Mouse (Mus musculus) liver, embryonic 12.5 days (tissue): Measurements from ENCODE around the gene Csrp3. TPM values are rescaled to one million over a fixed set of nuclear protein-coding genes. Genes with fewer than 3 reads are reported as not detected.

Experiments used
- ATAC-seq: fragments of 200-750 bp; cut with Nextera tagmentation; 2 replicates; pipeline ENCODE4 v1.8.0; 2017; ENCODE audit warnings: moderate number of reproducible peaks, mild to moderate bottlenecking, moderate library complexity
- H3K27ac ChIP-seq: fragments of 300-500 bp; sonication (generic); 2 replicates; pipeline ENCODE4 v1.5.1; 2016; ENCODE audit warnings: mild to moderate bottlenecking
- H3K27me3 ChIP-seq: fragments of 300-500 bp; sonication (generic); replicated peaks from 2 replicates; pipeline ENCODE4 v1.6.1; 2016; ENCODE audit warnings: mild to moderate bottlenecking, moderate library complexity
- H3K36me3 ChIP-seq: fragments of 300-500 bp; sonication (generic); 2 replicates; pipeline ENCODE4 v1.6.1; 2016; ENCODE audit warnings: mild to moderate bottlenecking, moderate library complexity
- H3K4me1 ChIP-seq: fragments of 300-500 bp; sonication (generic); 2 replicates; pipeline ENCODE4 v1.6.1; 2016
- H3K4me2 ChIP-seq: fragments of 300-500 bp; sonication (generic); 2 replicates; pipeline ENCODE4 v1.6.1; 2016; ENCODE audit warnings: mild to moderate bottlenecking, moderate library complexity
- H3K4me3 ChIP-seq: fragments of 300-500 bp; sonication (generic); 2 replicates; pipeline ENCODE4 v1.5.1; 2016; ENCODE audit warnings: mild to moderate bottlenecking, moderate library complexity
- H3K9ac ChIP-seq: fragments of 300-500 bp; sonication (generic); 2 replicates; pipeline ENCODE4 v1.6.1; 2016; ENCODE audit warnings: mild to moderate bottlenecking, moderate library complexity
- H3K9me3 ChIP-seq: fragments of 300-500 bp; sonication (generic); replicated peaks from 2 replicates; pipeline ENCODE4 v1.6.1; 2016; ENCODE audit warnings: mild to moderate bottlenecking, moderate library complexity
- WGBS: fragments of 180-500 bp; shearing (Covaris S2); methylation state at CpG from one replicate; pipeline ENCODE4 v1.1.7; 2016; ENCODE audit not compliant: insufficient replicate concordance; 5-methylcytosine and 5-hydroxymethylcytosine counted together
- polyA plus RNA-seq: library from polyadenylated mRNA; unstranded; fragments of >200 nt; fragmentation: Nextera tagmentation; extraction: Ambion mirVana; gene quantifications from 2 replicates; pipeline ENCODE4 v1.2.1, GENCODE M21; 2016

Csrp3 gene
- polyA plus RNA-seq, 1 experiment from 2014 or later, result 0.27 TPM

DNA sequence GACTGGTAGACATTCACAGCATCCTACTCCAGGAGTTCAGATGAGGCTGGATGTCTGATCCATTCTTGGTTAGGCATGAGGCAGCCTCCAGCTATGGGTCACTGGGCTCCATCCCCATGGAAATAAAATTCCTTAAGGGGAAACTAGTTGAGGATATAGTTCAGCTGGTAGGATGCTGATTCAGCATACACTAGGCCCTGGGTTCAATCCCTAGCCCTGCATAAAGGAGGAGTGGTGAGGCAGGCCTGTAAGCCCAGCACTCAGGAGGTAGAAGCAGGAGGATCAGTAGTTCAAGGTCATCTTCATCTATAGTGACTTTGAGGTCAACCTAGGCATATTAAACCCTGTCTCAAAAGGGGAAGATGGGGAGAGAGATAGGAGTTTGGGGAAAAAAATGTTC is 16.4 kb upstream of the Csrp3 start:
- no peaks in the 10 kb centered on the region for H3K27me3 ChIP-seq
- no peak overlapping the region for H3K9ac ChIP-seq
- no peaks in the 10 kb centered on the region for H3K9me3 ChIP-seq
- H3K36me3 ChIP-seq, result peaks cover 54% of the 10 kb centered on the region
- H3K27ac ChIP-seq, result no peak overlapping the region
- no peak overlapping the region for H3K4me3 ChIP-seq
- no peak overlapping the region for H3K4me2 ChIP-seq
- ATAC-seq, result no peak
- peaks cover 22% of the 10 kb centered on the region for H3K4me1 ChIP-seq

DNA sequence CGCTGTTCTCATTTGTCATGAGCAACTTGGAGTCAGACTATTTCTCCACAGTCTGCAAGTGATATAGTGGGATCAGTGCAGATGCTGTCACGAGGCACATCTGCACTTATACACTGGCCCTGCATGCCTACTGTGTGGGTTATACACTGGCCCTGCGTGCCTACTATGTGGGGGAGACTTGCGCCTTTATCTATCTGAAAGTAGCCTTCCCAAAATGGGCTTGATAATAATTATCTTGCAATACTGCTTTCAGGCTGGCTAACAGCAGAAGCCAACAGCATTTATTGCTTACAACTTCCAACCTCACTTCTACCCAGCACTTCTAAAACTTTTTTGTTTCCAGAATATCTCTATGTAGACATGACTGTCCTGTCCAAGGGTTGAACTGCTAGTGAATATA is 14.0 kb upstream of the Csrp3 start:
- 67% methylated on average over 4 of the region's 4 CpGs for WGBS

DNA sequence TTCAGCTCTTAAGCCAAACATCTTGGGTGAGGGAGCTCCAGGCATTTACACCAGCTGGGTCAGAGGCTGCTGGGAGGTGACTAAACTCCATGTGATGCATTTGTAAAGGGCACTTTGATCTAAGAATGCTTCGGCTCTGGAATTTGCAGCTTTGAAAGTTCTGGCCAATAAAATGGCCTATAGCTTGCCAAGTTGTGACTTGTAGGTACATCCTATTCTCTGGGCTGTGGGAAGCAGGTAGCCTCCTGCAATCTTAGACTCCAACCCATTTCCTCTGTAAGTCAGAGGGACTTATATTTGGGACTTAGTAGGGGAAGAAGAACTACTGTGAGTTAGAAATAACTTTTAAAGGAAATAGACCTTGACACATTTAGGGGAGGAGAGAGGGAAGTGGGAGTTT is 13.1 kb upstream of the Csrp3 start:
- peaks cover 22% of the 10 kb centered on the region for H3K4me1 ChIP-seq

More for the DNA sequence above, 14.0 kb upstream of the Csrp3 start:
- Histone ChIP-seq H3K9ac (no peak overlapping the region), H3K9me3 (no peaks in the 10 kb centered on the region), H3K36me3 (peaks cover 30% of the 10 kb centered on the region), H3K4me2 (no peak overlapping the region), H3K4me3 (no peak overlapping the region), H3K4me1 (peaks cover 22% of the 10 kb centered on the region), H3K27me3 (no peaks in the 10 kb centered on the region), H3K27ac (no peak overlapping the region)
- no peak for ATAC-seq

DNA sequence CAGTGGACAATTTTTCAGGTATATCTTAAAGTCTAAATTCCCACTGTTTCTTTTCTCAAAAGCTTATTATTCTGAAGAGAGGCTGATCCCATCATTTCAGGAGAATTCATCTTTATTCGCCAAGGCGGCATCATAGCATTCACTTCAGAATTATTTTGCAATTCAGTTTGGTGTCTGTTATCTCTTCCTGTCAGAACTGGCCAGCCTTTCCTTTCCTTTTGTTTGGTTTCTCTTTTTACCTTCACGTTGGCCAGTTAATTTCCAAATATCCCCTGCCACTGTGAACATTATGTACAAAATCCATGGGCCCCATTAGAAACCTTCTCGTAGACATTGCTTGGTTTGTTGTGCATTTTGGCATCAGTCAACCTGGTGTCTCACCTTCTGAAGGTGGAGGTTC is 11.5 kb upstream of the Csrp3 start:
- H3K4me2 ChIP-seq, result no peak overlapping the region
- ATAC-seq, result no peak
- H3K27me3 ChIP-seq, result no peaks in the 10 kb centered on the region
- H3K9ac ChIP-seq, result no peak overlapping the region
- 22% methylated on average over 4 of the region's 4 CpGs for WGBS
- H3K36me3 ChIP-seq, result peaks cover 5% of the 10 kb centered on the region; the same call in 1 of the 2 replicates
- H3K4me3 ChIP-seq, result no peak overlapping the region
- peaks cover 9% of the 10 kb centered on the region for H3K4me1 ChIP-seq
- no peaks in the 10 kb centered on the region for H3K9me3 ChIP-seq
- no peak overlapping the region for H3K27ac ChIP-seq

More for the DNA sequence above, 13.1 kb upstream of the Csrp3 start:
- H3K9me3 ChIP-seq, result no peaks in the 10 kb centered on the region
- H3K27ac ChIP-seq, result no peak overlapping the region
- no peak overlapping the region for H3K9ac ChIP-seq
- no peak overlapping the region for H3K4me3 ChIP-seq
- H3K36me3 ChIP-seq, result peaks cover 21% of the 10 kb centered on the region
- 61% methylated on average over 1 of the region's 1 CpGs for WGBS
- H3K4me2 ChIP-seq, result no peak overlapping the region
- no peak for ATAC-seq
- H3K27me3 ChIP-seq, result no peaks in the 10 kb centered on the region

DNA sequence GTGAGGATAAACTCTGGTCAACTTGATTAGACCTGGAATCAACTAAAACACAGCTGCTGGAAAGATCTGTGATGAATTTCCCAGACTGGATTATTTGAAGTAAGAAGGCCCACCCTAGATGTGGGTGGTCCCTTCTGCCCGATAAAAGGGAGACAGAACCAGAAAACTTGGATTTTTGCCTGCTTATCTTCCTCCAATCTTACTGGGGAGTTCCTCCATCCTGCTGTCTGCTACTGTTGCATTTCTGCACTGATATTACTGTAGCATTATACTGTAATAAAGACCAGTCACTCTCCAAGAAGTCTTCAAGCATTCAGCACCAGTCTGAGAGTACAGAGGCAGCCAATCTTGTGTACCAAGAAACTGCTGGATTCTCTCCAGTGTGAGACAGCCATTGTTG is 10.4 kb upstream of the Csrp3 start:
- no peaks in the 10 kb centered on the region for H3K9me3 ChIP-seq
- H3K27me3 ChIP-seq, result no peaks in the 10 kb centered on the region
- WGBS, result 55% methylated on average over 1 of the region's 1 CpGs
- H3K4me2 ChIP-seq, result no peak overlapping the region
- no peak overlapping the region for H3K4me3 ChIP-seq
- no peak overlapping the region for H3K27ac ChIP-seq
- H3K9ac ChIP-seq, result no peak overlapping the region
- no peak for ATAC-seq
- peaks cover 9% of the 10 kb centered on the region for H3K4me1 ChIP-seq
- H3K36me3 ChIP-seq, result no peaks in the 10 kb centered on the region

DNA sequence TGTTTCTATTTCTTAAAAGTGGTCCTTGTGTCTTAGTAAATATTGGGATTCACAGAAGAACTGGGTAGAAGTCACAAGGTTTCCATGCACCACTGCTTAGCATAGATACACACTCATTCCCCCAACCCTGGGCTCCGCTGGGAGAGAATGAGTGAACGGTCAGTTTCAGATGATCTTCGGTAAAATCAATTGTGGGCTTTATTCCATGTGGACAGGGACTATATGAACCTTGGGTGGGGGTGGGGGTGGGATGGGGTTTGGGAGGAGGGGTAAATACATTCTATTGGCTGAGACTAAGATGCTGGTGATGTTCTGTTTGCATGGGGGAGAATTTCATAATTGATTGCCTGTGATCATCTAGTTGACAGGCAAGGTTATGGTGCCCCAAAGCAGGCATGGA is 7.6 kb upstream of the Csrp3 start:
- Histone ChIP-seq H3K9me3 (no peaks in the 10 kb centered on the region), H3K4me3 (no peak overlapping the region), H3K4me2 (no peak overlapping the region), H3K27me3 (no peaks in the 10 kb centered on the region), H3K4me1 (peaks cover 10% of the 10 kb centered on the region; the same call in 1 of the 2 replicates), H3K36me3 (no peaks in the 10 kb centered on the region), H3K27ac (no peak overlapping the region), H3K9ac (no peak overlapping the region)
- 80% methylated on average over 3 of the region's 3 CpGs for WGBS
- no peak for ATAC-seq

DNA sequence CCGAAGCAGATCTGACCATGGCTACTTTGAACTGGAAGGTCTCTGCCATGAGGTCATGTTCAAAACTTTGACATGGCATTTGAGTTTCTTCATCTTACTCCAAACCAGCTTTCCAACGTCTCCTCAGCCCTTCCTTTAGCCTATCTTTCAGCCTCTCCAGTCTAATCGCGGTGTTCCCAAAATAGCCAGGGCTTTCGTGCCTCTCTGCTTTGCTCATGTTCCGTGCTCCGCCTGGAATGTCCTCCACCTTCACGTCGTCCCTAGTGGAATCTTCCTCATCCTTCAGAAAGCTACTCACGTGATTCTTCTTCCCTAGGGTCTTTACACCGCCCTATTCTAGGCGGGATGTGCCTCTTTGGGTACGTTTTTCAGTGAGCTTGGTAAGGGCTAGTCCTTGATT is 5.7 kb upstream of the Csrp3 start:
- Histone ChIP-seq H3K4me1 (peaks cover 10% of the 10 kb centered on the region; the same call in 1 of the 2 replicates), H3K36me3 (no peaks in the 10 kb centered on the region), H3K4me3 (no peak overlapping the region), H3K4me2 (no peak overlapping the region), H3K27ac (no peak overlapping the region), H3K9me3 (no peaks in the 10 kb centered on the region), H3K9ac (no peak overlapping the region), H3K27me3 (no peaks in the 10 kb centered on the region)
- WGBS, result 68% methylated on average over 13 of the region's 13 CpGs
- ATAC-seq, result no peak

DNA sequence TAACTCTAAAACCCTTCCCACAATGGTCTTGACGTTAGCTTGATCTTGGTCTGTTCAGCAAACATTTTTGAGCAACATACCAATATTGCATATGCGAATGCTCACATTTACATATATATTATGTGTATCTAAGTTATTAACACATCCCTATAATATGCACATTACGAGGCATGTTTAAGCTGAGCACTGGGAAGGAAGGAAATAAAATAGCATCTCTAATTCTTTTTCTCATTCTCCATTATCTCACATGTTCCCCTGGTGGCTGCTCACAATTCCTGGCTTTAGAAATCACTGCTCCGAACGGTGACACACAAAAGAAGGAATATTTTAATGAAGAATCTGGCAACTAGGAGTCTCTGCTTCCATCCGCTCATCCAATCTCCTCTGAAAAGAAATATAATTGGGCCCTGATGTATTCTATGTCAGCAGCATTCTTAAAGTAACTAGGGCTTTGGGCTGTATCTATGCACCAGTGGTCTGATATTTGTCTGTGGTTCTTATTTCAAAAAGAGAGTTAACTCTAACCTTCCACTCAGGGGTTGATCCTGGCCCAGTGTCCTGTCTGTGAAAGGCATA is 3.8 kb upstream of the Csrp3 start:
- no peaks in the 10 kb centered on the region for H3K27me3 ChIP-seq
- H3K27ac ChIP-seq, result no peak overlapping the region
- ATAC-seq, result no peak
- H3K9ac ChIP-seq, result no peak overlapping the region
- no peak overlapping the region for H3K4me3 ChIP-seq
- WGBS, result 81% methylated on average over 6 of the region's 6 CpGs
- no peaks in the 10 kb centered on the region for H3K9me3 ChIP-seq
- no peaks in the 10 kb centered on the region for H3K36me3 ChIP-seq
- H3K4me1 ChIP-seq, result peaks cover 10% of the 10 kb centered on the region; the same call in 1 of the 2 replicates
- H3K4me2 ChIP-seq, result no peak overlapping the region

DNA sequence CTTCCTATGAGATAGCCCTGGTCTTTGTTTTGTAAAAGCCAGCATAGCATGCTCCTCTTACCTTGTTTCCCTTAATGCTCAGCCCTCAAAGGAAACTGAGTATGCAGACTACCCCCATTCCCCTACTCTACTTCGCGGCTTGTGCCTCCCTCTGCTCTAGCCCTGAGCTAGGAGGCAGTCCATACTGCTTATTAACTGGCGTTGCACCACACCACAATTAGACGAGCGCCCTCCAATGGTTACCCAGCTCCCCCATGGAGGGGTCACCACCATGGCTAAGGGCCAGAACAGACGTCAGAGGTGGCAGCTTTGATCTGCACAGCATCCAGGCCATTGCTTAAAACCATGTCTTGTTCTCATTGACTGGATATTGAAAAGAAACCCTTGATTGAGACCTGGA is 1.1 kb downstream of the Csrp3 start:
- Histone ChIP-seq H3K4me2 (no peak overlapping the region), H3K4me1 (no peaks in the 10 kb centered on the region), H3K36me3 (no peaks in the 10 kb centered on the region), H3K9me3 (no peaks in the 10 kb centered on the region), H3K4me3 (no peak overlapping the region), H3K27ac (no peak overlapping the region), H3K9ac (no peak overlapping the region), H3K27me3 (no peaks in the 10 kb centered on the region)
- WGBS, result 58% methylated on average over 6 of the region's 6 CpGs
- no peak for ATAC-seq

DNA sequence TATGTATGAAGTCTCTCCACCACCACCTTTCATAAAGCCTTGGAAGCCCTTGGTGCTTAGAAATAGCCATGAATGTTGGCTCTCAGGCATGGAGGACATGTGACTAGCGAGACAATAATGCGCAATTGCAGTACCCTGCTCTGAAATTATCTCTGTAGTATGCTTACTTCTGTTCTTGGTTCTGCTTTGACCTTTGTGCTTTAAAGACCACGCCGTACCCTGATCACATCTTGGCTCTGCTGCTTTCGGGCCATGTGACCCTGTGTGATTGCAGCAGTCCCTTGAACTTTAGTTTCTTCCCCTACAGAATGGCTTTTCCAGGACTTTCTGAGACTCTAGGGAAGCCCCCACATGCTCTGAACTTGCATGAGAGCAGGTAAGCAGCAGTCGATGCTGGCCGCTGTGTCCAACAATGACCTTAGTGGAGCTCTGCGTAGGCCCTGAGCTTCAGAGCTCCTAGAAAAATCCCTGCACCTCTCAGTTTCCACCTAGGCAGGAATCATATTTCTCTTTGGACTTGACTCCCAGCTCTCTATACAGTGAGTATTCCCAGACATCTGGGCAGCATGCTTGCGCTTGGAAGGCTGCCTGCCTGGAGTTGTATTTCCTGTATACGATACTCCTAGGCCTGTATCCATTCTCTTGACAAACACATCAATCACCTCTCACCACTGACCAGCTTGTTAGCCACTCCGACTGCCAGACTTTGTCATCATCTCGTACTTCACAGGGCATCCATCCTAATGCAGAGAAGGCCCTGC is 2.4 kb downstream of the Csrp3 start:
- Histone ChIP-seq H3K9ac (no peak overlapping the region), H3K4me1 (no peaks in the 10 kb centered on the region), H3K4me2 (no peak overlapping the region), H3K36me3 (no peaks in the 10 kb centered on the region), H3K27me3 (no peaks in the 10 kb centered on the region), H3K27ac (no peak overlapping the region), H3K4me3 (no peak overlapping the region), H3K9me3 (no peaks in the 10 kb centered on the region)
- 76% methylated on average over 12 of the region's 12 CpGs for WGBS
- ATAC-seq, result no peak

DNA sequence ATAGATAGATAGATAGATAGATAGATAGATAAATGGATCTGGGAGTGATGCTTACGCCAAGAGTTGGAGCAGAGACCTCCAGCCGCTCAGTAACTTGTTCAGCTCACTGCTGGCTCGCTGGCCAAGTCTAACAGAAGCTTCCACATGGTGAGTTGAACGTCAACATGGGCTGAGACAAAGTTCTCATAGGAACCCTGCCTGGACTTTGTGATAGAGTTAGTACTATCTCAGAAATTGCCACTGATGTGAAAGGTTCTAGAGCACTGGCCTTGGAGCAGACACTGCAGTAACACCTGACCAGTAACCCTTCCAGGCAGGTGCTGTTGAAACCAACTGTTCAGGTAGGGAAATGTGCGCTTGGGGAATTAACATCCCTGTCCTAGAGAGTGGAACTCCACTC is 4.3 kb downstream of the Csrp3 start:
- H3K4me1 ChIP-seq, result no peaks in the 10 kb centered on the region
- H3K4me3 ChIP-seq, result no peak overlapping the region
- no peak overlapping the region for H3K4me2 ChIP-seq
- no peaks in the 10 kb centered on the region for H3K9me3 ChIP-seq
- WGBS, result 63% methylated on average over 5 of the region's 5 CpGs
- H3K27ac ChIP-seq, result no peak overlapping the region
- H3K36me3 ChIP-seq, result no peaks in the 10 kb centered on the region
- no peak for ATAC-seq
- no peak overlapping the region for H3K9ac ChIP-seq
- no peaks in the 10 kb centered on the region for H3K27me3 ChIP-seq

DNA sequence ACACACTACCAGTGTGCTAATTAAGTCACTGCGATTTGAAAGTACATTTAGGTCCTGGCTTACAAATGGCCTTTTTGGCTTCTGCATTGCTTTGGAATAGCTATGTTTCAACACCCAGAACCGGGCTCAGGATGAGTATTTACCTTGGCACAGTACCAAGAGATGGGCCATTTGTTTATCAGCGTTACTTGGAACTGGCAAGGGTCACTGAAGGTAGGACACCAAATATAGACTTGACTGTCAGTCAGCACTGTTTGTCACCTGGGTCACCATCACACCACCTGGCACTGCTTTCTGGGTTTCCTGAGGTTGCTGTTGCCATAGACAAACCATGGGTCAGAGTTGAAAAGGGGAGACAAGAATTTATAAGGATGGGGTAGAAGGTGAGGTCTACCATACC is 5.5 kb downstream of the Csrp3 start:
- no peaks in the 10 kb centered on the region for H3K36me3 ChIP-seq
- H3K27ac ChIP-seq, result no peak overlapping the region
- H3K9ac ChIP-seq, result no peak overlapping the region
- H3K4me2 ChIP-seq, result no peak overlapping the region
- WGBS, result 58% methylated on average over 3 of the region's 3 CpGs
- H3K4me1 ChIP-seq, result no peaks in the 10 kb centered on the region
- ATAC-seq, result no peak
- H3K27me3 ChIP-seq, result no peaks in the 10 kb centered on the region
- H3K4me3 ChIP-seq, result no peak overlapping the region
- no peaks in the 10 kb centered on the region for H3K9me3 ChIP-seq

DNA sequence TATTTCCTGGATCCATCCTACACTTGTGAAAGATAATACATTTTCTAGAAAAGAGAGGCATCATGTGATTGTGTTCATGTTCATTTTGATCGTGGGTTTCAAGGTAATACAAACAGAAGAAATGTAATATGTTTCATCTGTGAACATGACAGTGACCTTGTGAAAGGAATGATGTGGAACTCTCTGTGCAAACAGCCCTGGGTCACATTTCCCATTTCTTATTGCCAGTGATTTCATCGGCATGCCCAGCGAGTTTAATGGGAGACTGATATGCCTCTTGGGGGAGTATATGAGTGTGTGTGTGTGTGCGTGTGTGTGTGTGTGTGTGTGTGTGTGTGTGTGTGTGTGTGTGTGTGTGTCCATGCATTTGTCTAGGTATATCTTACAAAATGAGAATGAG is 6.3 kb downstream of the Csrp3 start:
- Histone ChIP-seq H3K27ac (no peak overlapping the region), H3K4me3 (no peak overlapping the region), H3K27me3 (no peaks in the 10 kb centered on the region), H3K4me1 (peaks cover 5% of the 10 kb centered on the region; the same call in 1 of the 2 replicates), H3K9me3 (no peaks in the 10 kb centered on the region), H3K9ac (no peak overlapping the region), H3K36me3 (no peaks in the 10 kb centered on the region), H3K4me2 (no peak overlapping the region)
- no peak for ATAC-seq
- 63% methylated on average over 4 of the region's 4 CpGs for WGBS
